Mouse (Mus musculus) Patski (cell line): ENCODE data around the gene Nop53. TPM values are rescaled to one million over a fixed set of nuclear protein-coding genes. Genes with fewer than 3 reads are reported as not detected.
A peak's percentile ranks its signal among the peaks of the same experiment; 100 is the strongest.

Experiments
- ATAC-seq: fragments of 100-300 bp; one replicate; pipeline ENCODE4 v1.8.0; 2021
- CTCF ChIA-PET: fragments of 350-600 bp; sonication (Branson Sonifier 250); formaldehyde crosslinking; loops from one replicate; lab custom pipeline; 2022; ENCODE audit warnings: inconsistent platforms; lab: Charles Lee
- POLR2A ChIA-PET: fragments of 350-600 bp; sonication (Branson Sonifier 250); formaldehyde crosslinking; loops from one replicate; lab custom pipeline; 2022; ENCODE audit warnings: antibody characterized with exemption, inconsistent platforms; lab: Charles Lee
- DNase-seq: peaks from one replicate; pipeline ENCODE4 v3.0.0-alpha.2; 2011; ENCODE audit warnings: low read depth, low spot score
- H3K27me3 ChIP-seq: fragments of 371-371 bp; one replicate; pipeline ENCODE4 v1.5.1; 2021
- CTCF ChIP-seq: fragments of 100-300 bp; IDR thresholded peaks from one replicate; pipeline ENCODE4 v1.5.1; 2021
- in situ Hi-C: fragments of 300-500 bp; cut with MboI; formaldehyde crosslinking; loops from 3 replicates; pipeline ENCODE4 v1.11.1; 2018; ENCODE audit warnings: low pct_unique_long_range_greater_than_20kb, mixed read lengths
- polyA plus RNA-seq: library from polyadenylated mRNA; unstranded; gene quantifications from one replicate; pipeline ENCODE4 v1.2.3, GENCODE M21; 2021

Gene Nop53
- polyA plus RNA-seq, 1 experiment from 2014 or later: 160 TPM

DNA sequence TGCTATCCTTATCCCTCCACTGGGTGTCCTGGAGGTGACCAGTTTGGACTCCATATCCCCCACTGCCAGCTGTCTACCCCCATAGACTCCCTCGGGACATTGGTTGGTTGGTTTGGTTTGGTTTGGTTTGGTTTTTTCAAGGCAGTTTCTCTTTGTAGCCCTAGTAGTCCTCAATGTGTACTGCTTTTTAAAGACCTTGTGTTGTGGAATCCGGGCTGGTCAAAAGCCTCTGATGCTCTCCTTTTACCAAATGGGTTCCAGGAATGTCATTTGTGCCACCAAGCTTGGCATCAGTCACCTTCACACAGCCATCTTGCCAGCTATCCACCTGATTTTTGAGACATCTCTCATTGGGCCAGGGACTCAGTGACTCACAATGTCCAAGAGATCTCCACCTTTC is 31.1 kb downstream of the Nop53 start:
- in situ Hi-C loops: no loop called here
- ChIA-PET POLR2A (no interaction called here), CTCF (no interaction called here)
- no peak for TF ChIP-seq CTCF
- no peak for DNase-seq
- peaks cover 5% of the 10 kb centered on the region for H3K27me3 ChIP-seq
- no peak for ATAC-seq

GRCm38 (mm10) chr7:15914252-15914651 is 31.6 kb downstream of the Nop53 start:
- ChIA-PET POLR2A (no interaction called here), CTCF (no interaction called here)
- no peak for DNase-seq
- TF ChIP-seq CTCF: peak; percentile 83
- peaks cover 7% of the 10 kb centered on the region for H3K27me3 ChIP-seq
- ATAC-seq: no peak
- in situ Hi-C loops: no loop called here

GRCm38 (mm10) chr7:15912183-15912582 is 33.7 kb downstream of the Nop53 start:
- DNase-seq: no peak
- ChIA-PET CTCF (interaction anchor here (0.6 to 2.7 kb wide), 9 partner anchors 9 to 63 kb away, joined by 3 to 21 read pairs (median 3); partner anchors contain the start of gene Ehd2), POLR2A (no interaction called here)
- in situ Hi-C loops: no loop called here
- ATAC-seq: peak; percentile 89
- peak; percentile 85 for TF ChIP-seq CTCF
- peaks cover 14% of the 10 kb centered on the region for H3K27me3 ChIP-seq

DNA sequence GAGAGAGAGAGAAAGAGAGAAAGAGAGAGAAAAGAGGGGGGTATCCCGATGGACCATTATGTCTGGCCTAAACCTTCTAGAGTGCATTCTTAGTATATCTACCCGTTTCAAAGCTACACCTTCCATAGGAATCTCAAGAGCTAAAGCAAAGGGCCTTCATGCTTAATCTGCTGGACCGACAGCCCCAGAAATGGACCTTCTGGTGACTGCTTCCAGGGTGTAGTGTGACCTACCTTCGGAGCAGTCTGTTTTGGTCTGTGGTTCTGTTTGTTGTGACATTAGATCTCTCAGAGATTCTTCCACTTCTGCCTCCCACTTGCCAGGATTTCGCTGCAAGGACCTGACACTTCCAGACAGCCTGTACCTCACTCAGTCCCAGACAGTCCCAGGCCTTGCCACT is 35.4 kb downstream of the Nop53 start:
- TF ChIP-seq CTCF: no peak
- no peak for ATAC-seq
- in situ Hi-C loops: no loop called here
- DNase-seq: no peak
- H3K27me3 ChIP-seq: peaks cover 18% of the 10 kb centered on the region
- POLR2A ChIA-PET: interaction anchor here (0.5 kb wide), 1 partner anchor 55 kb away, joined by 4 read pairs; no protein-coding TSS in a partner anchor
- CTCF ChIA-PET: interaction anchor here (1.0 to 2.7 kb wide), 3 partner anchors 9 to 14 kb away, joined by 3 to 21 read pairs (median 4); no protein-coding TSS in a partner anchor

DNA sequence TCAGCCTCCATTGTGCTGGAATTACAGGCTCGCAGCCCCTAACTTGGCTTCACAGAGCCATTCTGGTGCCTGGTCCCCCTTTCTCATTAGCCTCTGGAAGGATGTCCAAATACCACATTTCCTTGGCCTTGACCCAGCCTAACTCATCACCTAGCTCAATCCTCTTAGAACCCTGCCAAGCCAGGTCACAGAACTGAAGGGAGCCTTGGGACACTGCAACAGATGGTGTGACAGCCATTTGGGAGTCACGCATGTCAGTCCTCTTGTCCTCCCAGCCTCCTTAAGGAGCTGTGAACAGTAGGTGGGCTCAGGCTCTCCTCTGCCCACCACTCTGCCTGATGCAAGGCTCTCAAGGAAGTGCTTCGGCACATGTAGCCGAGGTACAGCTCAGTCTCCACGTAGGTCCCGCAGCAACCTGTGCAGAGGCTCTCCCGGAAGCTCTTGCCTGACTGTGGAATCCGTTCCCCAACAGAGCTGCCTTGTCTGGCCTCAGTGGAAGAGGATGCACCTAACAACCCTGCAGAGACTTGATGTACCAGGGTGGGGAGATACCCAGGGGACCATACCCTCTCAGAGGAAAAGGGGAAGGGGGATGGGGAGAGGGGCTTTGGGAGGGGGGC is 37.8 kb downstream of the Nop53 start:
- H3K27me3 ChIP-seq: peaks cover 24% of the 10 kb centered on the region
- no peak for DNase-seq
- POLR2A ChIA-PET: no interaction called here
- CTCF ChIA-PET: interaction anchor here (1.2 to 1.4 kb wide), 2 partner anchors 49 to 67 kb away, joined by 4 to 5 read pairs; no protein-coding TSS in a partner anchor
- TF ChIP-seq CTCF: no peak
- in situ Hi-C loops: no loop called here
- ATAC-seq: no peak

DNA sequence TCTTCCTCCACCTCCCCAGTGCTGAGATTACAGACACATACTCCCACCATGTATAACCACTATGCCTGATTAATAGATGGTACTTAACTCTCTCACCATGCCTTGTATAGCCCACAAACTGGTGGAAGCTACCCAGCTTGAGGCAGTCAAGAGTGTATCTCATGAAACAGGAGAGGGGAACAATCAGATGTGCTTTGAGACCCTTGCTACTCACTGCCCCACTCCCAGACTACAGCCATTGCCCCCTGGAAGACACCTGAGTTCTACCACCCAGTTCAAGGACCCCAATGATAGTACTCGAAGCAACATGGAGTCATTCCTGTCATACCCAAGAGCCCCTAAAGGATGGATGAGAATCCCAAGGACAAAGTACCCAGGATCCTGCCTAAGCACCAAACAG is 39.3 kb downstream of the Nop53 start:
- ChIA-PET CTCF (interaction anchor here (0.7 kb wide), 1 partner anchor 47 kb away, joined by 3 read pairs; no protein-coding TSS in a partner anchor), POLR2A (no interaction called here)
- peaks cover 24% of the 10 kb centered on the region for H3K27me3 ChIP-seq
- in situ Hi-C loops: no loop called here
- no peak for TF ChIP-seq CTCF
- DNase-seq (no peak), ATAC-seq (no peak)

DNA sequence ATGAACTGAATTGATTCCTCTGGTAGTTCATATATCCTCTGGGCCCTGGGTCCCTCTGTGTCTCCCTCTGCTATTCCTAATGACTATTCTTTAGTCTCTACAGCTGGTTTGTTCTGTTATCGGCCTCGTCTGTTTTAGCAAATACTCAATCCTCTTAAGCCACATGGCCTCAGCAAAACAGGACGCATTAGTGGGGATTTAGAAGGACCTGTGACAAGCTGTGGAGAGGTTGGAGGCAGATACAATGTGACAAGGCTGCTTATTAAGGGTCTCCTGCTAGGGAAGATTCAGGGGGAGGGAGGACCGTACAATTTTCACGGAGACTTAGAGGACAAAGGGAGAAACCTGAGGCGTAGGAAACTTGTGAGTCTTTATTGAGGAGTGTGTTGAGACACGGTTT is 40.0 kb downstream of the Nop53 start:
- DNase-seq (no peak), ATAC-seq (no peak)
- TF ChIP-seq CTCF: no peak
- CTCF ChIA-PET: no interaction called here
- in situ Hi-C loops: no loop called here
- POLR2A ChIA-PET: no interaction called here
- peaks cover 29% of the 10 kb centered on the region for H3K27me3 ChIP-seq

DNA sequence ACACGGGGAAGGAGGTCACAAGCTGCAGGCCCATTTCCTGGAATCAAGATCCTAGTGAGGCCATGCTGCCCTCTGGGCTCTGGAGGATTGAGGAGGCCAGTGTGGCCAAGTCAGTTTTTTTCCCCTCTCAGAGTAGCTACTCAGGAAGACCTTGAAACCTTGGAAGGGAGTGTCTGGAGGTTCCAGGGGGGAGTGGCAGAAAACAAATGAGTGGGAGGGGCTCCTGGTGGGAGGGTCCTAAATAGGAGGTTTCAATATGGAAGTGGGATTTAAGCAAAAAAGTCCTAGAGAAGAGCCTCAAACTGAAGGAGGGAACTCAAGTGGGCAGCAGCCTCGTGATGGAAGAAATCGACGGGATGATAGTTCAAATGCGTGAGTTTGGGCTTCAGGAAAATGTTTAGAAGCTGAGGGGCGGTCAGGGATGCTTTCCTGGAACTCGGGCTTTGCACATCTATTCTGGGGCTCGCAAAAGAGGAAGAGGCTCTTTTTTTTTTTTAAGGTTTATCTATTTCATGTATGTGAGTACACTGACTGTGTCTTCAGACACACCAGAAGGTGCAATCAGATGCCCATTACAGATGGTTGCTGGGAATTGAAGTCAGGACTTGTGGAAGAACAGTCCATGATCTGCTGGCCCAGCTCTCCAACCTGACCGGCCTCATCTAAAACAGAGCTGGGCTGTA is 44.4 kb downstream of the Nop53 start:
- TF ChIP-seq CTCF: no peak
- ChIA-PET POLR2A (interaction anchor here (0.8 kb wide), 1 partner anchor 66 kb away, joined by 4 read pairs; no protein-coding TSS in a partner anchor), CTCF (interaction anchor here (2.0 kb wide), 1 partner anchor 10 kb away, joined by 21 read pairs; no protein-coding TSS in a partner anchor)
- ATAC-seq (no peak), DNase-seq (no peak)
- peaks cover 17% of the 10 kb centered on the region for H3K27me3 ChIP-seq
- in situ Hi-C loops: no loop called here

DNA sequence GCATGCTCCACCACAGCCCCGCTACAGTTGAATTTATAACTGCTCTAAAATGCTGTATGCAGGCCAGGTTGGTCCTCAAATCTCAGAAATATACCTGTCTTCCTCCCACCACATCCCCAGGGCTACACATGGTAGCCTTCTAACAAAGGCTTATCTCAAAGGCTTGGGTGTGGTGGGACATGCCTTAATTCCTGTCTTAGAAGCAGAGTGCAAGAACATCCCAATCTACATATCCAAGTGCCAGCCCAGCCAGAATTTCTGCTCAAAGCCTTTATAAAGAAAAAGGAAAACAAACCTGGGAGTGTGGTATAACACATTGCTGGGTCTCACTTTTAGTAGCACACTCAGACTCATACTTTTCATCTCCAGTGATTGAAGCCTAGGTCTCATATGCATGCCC is 51.6 kb downstream of the Nop53 start:
- CTCF ChIA-PET: no interaction called here
- no peak for ATAC-seq

More for the DNA sequence above, 51.6 kb downstream of the Nop53 start:
- no peak for DNase-seq
- in situ Hi-C loops: no loop called here
- no peak for TF ChIP-seq CTCF
- POLR2A ChIA-PET: no interaction called here
- peaks cover 4% of the 10 kb centered on the region for H3K27me3 ChIP-seq

Other genes starting within 250 kb of the Nop53 start
- gene Obox5, start 195.9 kb downstream of the Nop53 start, polyA plus RNA-seq: not detected
- gene Obox6, start 106.4 kb downstream of the Nop53 start, polyA plus RNA-seq: not detected
- not detected for gene Crx, start 66.1 kb downstream of the Nop53 start, polyA plus RNA-seq
- not detected for gene Crxos, start 63.5 kb downstream of the Nop53 start, polyA plus RNA-seq
- gene Selenow, start 23.7 kb downstream of the Nop53 start, polyA plus RNA-seq: 96.2 TPM
- gene Ehd2, start 21.5 kb upstream of the Nop53 start, polyA plus RNA-seq: 63.0 TPM
- 10.8 TPM for gene Bicra, start 101.8 kb upstream of the Nop53 start, polyA plus RNA-seq
- gene Zfp541, start 115.7 kb upstream of the Nop53 start, polyA plus RNA-seq: 0.01 TPM
- 178 TPM for gene Napa, start 152.4 kb upstream of the Nop53 start, polyA plus RNA-seq
- 25.8 TPM for gene Kptn, start 173.8 kb upstream of the Nop53 start, polyA plus RNA-seq
- 1.8 TPM for gene Slc8a2, start 183.8 kb upstream of the Nop53 start, polyA plus RNA-seq
- 26.9 TPM for gene Meis3, start 229.0 kb upstream of the Nop53 start, polyA plus RNA-seq